Mouse (Mus musculus) stomach, embryonic 16.5 days (tissue): ENCODE results near the gene Tecr. TPM values are rescaled to one million over a fixed set of nuclear protein-coding genes. Genes with fewer than 3 reads are reported as not detected.
"Not testable (repeated sequence)": the region's sequence is repeated elsewhere in the genome, so short reads cannot be mapped to it uniquely, and the experiment has no call there.

Experiments used
- ATAC-seq: fragments of 200-750 bp; cut with Nextera tagmentation; 2 replicates; pipeline ENCODE4 v1.8.0; 2017; ENCODE audit warnings: moderate number of reproducible peaks, moderate TSS enrichment; ENCODE audit not compliant: insufficient read depth, low FRiP score
- H3K27ac ChIP-seq: fragments of 300-500 bp; sonication (generic); 2 replicates; pipeline ENCODE4 v1.5.1; 2014; ENCODE audit warnings: low read length
- H3K27me3 ChIP-seq: fragments of 300-500 bp; sonication (generic); 2 replicates; pipeline ENCODE4 v1.6.1; 2014; ENCODE audit warnings: low read length, control low read depth, mixed read lengths; ENCODE audit not compliant: control insufficient read depth, insufficient read depth
- H3K36me3 ChIP-seq: fragments of 300-500 bp; sonication (generic); 2 replicates; pipeline ENCODE4 v1.6.1; 2014; ENCODE audit warnings: low read length; ENCODE audit not compliant: control insufficient read depth, insufficient read depth
- H3K4me1 ChIP-seq: fragments of 300-500 bp; sonication (generic); 2 replicates; pipeline ENCODE4 v1.6.1; 2014; ENCODE audit warnings: low read length, control low read depth, mixed read lengths; ENCODE audit not compliant: control insufficient read depth, insufficient read depth
- H3K4me2 ChIP-seq: fragments of 300-500 bp; sonication (generic); 2 replicates; pipeline ENCODE4 v1.6.1; 2014; ENCODE audit warnings: low read depth, low read length, mixed read lengths
- H3K4me3 ChIP-seq: fragments of 300-500 bp; sonication (generic); replicated peaks from 2 replicates; pipeline ENCODE4 v1.5.1; 2014; ENCODE audit warnings: mild to moderate bottlenecking, low read length
- H3K9ac ChIP-seq: fragments of 300-500 bp; sonication (generic); 2 replicates; pipeline ENCODE4 v1.6.1; 2014; ENCODE audit warnings: low read length
- H3K9me3 ChIP-seq: fragments of 300-500 bp; sonication (generic); replicated peaks from 2 replicates; pipeline ENCODE4 v1.6.1; 2016; ENCODE audit warnings: low read length, control low read depth; ENCODE audit not compliant: control insufficient read depth
- WGBS: fragments of 180-500 bp; shearing (Covaris S2); extraction: QIAGEN DNeasy Blood & Tissue Kit; methylation state at CpG from one replicate; pipeline ENCODE4 v1.1.7; 2014; 5-methylcytosine and 5-hydroxymethylcytosine counted together
- polyA plus RNA-seq: library from polyadenylated mRNA; unstranded; fragments of >200 nt; fragmentation: Nextera tagmentation; extraction: Ambion mirVana; gene quantifications from 2 replicates; pipeline ENCODE4 v1.2.1, GENCODE M21; 2015

Gene Tecr
- polyA plus RNA-seq, 1 experiment from 2014 or later: 503 TPM

DNA sequence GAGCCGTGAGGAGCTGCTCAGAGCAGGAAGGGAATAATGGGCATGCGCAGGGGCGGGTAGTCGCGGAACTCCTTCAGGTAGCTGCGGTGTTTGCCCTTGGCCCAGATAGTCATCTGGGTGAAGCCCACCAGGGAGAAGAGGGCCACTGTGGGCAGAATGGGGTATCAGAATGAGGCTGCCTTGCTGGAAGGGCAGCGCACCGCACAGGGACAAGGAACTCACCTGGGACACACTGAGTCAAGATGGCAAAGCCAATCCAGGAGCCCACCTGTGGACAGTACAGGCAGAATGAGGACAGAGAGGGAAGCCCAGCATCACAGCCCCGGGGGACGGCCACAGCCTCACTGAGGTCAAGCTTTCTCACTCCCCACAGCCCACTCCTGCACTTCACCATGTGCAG lies 36.0 kb downstream of the Tecr start:
- Histone ChIP-seq H3K27me3 (no peaks in the 10 kb centered on the region), H3K27ac (no peak overlapping the region), H3K4me3 (no peak overlapping the region), H3K9me3 (no peaks in the 10 kb centered on the region), H3K36me3 (peaks cover 8% of the 10 kb centered on the region; the same call in 1 of the 2 replicates), H3K4me1 (peaks cover 14% of the 10 kb centered on the region), H3K4me2 (no peak overlapping the region), H3K9ac (no peak overlapping the region)
- ATAC-seq: no peak
- 91% methylated on average over 10 of the region's 10 CpGs for WGBS

DNA sequence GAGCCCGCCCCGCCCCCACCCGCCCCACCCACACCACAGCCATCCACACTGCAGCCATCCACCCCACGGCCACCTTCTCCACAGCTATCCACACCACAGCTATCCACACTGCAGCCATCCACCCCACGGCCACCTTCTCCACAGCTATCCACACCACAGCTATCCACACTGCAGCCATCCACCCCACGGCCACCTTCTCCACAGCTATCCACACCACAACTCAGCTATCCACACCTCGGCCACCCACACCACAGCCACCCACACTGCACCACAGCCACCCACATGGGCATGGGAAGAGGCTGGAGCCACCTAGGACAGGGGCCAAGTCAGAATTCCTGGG lies 36.8 kb downstream of the Tecr start:
- H3K36me3 ChIP-seq, H3K4me3 ChIP-seq, ATAC-seq, H3K27ac ChIP-seq, H3K4me1 ChIP-seq, H3K4me2 ChIP-seq, H3K27me3 ChIP-seq, H3K9ac ChIP-seq, H3K9me3 ChIP-seq: not testable (repeated sequence)
- WGBS: 90% methylated on average over 6 of the region's 7 CpGs

DNA sequence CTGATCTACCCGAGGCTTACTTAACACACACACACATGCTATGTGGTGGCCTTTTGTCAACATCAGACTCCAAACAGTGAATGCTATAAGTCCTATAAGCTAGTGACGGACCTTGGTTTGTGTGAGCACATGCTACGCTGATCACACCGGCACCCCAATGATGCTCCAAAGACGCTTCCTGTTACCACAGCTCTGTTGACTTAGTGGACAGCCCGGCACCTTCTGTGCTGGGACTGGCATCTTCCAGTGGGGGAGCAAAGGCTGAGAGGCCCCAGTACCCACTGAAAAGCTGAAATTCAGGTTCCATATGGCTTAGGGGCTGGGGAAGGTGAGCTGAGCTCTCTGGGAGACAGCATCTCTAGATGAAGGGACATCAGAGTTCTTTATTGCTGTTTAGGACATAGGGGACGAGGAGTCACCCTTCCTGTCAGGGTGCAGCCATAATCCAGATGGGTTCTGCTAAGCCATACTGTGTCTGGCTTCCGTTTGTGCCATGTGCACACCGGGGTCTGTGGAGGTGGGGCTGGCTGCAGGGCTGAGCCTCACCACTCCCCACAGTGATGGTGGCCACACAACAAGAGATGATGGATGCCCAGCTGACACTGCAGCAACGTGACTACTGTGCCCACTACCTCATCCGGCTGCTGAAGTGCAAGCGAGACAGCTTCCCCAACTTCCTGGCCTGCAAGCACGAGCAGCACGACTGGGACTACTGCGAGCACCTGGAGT lies 37.3 kb downstream of the Tecr start:
- Histone ChIP-seq H3K4me1 (peaks cover 6% of the 10 kb centered on the region), H3K9me3 (no peaks in the 10 kb centered on the region), H3K4me2 (no peak overlapping the region), H3K27ac (no peak overlapping the region), H3K36me3 (peaks cover 8% of the 10 kb centered on the region; the same call in 1 of the 2 replicates), H3K4me3 (no peak overlapping the region), H3K9ac (no peak overlapping the region), H3K27me3 (no peaks in the 10 kb centered on the region)
- 76% methylated on average over 15 of the region's 15 CpGs for WGBS
- ATAC-seq: no peak

DNA sequence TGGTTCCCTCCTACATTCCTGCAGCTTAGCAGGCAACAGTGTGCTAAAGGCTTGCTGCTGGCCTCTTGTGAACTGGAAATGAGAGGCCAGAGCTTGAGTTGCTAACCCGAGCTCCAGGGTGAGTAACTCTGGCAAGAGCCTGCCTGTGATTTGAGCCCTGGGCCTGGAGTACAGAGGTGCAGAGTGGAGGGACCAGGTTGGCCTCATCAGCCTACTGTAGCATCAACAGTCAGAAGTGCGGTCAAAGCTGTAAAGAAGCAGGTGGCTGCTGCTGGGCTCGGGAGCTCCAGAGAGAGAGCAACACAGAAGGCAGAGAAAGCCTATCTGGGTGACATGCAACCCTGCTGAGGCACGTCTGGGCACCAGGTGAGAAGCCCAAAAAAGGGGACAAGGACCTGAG lies 38.6 kb downstream of the Tecr start:
- WGBS: 72% methylated on average over 4 of the region's 4 CpGs
- Histone ChIP-seq H3K27ac (no peak overlapping the region), H3K27me3 (no peaks in the 10 kb centered on the region), H3K9me3 (no peaks in the 10 kb centered on the region), H3K9ac (no peak overlapping the region), H3K4me2 (no peak overlapping the region), H3K4me3 (no peak overlapping the region), H3K36me3 (peaks cover 8% of the 10 kb centered on the region; the same call in 1 of the 2 replicates), H3K4me1 (peaks cover 6% of the 10 kb centered on the region)
- no peak for ATAC-seq

DNA sequence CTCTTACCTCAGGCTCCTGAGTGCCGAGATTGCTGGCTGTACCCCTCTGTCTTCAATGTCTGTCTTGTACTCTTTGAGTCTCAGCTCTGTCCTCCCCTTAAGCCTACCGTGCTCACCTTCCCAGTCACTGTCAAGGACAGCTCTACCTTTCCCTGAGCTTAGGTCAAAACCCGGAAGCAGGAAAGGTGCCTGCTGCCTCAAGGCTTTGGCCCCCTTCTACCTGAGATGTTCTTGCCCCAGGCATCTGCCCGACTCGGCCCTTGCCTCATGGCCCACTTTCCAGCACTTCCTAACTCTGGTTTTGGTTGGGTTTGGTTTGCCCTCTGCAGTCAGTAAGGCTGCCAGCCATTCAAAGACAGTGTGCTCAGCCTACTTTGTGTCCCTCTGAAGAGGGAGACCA lies 39.0 kb downstream of the Tecr start:
- 76% methylated on average over 5 of the region's 5 CpGs for WGBS
- Histone ChIP-seq H3K9ac (no peak overlapping the region), H3K4me2 (no peak overlapping the region), H3K4me3 (no peak overlapping the region), H3K36me3 (peaks cover 8% of the 10 kb centered on the region; the same call in 1 of the 2 replicates), H3K27me3 (no peaks in the 10 kb centered on the region), H3K27ac (no peak overlapping the region), H3K9me3 (no peaks in the 10 kb centered on the region), H3K4me1 (peaks cover 6% of the 10 kb centered on the region)
- ATAC-seq: no peak

DNA sequence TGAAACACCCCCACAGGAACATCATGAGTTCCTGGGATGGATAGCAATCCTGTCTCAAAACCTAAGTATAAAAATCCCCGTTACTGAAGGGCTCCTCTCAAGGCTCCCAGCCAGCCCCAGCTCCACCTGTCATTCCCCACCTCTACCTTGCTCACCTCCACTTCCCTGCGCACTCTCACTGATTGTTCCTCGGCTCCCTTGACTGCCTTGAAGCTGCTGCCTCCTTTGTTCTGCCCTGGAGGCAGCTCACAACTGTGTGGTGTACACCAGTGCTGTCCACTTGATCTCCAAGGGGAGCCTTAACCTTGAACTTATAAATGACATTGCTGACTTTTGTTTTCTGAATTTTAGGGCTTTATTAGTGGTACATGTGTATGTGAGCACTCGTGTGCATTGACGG lies 39.6 kb downstream of the Tecr start:
- H3K9me3 ChIP-seq: no peaks in the 10 kb centered on the region
- no peaks in the 10 kb centered on the region for H3K27me3 ChIP-seq
- H3K36me3 ChIP-seq: peaks cover 8% of the 10 kb centered on the region; the same call in 1 of the 2 replicates
- no peak overlapping the region for H3K27ac ChIP-seq
- H3K4me1 ChIP-seq: peaks cover 6% of the 10 kb centered on the region
- 61% methylated on average over 5 of the region's 5 CpGs for WGBS
- H3K4me2 ChIP-seq: no peak overlapping the region
- ATAC-seq: no peak
- H3K4me3 ChIP-seq: no peak overlapping the region; the same call in 1 of the 2 replicates
- H3K9ac ChIP-seq: peak overlapping the region; percentile 16; the same call in 1 of the 2 replicates

DNA sequence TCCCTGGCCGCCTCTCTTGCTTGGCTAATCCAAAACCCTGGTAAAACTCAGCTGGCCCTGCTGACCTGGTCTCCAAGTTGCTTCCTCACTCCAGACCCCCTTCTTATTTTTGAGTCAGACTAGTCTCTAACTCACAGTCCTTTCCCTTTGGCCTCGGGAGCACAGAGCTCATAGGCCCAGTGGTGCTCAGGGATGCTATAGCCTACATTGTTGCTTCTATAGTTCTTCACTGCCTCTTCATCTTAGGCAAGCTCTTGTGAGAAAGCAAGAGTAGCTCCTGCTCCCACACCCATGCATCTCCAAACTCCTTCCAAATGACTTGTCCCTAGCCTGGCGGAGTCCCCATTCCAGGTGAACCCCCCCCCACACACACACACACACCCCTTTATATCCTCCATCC lies 40.1 kb downstream of the Tecr start:
- peak overlapping the region; percentile 68 for H3K4me2 ChIP-seq
- H3K4me1 ChIP-seq: peaks cover 6% of the 10 kb centered on the region
- H3K4me3 ChIP-seq: peak overlapping the region; percentile 88
- peak overlapping the region; percentile 86 for H3K9ac ChIP-seq
- no peak for ATAC-seq
- H3K27ac ChIP-seq: no peak overlapping the region
- no peaks in the 10 kb centered on the region for H3K9me3 ChIP-seq
- WGBS: 46% methylated on average over 3 of the region's 3 CpGs
- peaks cover 8% of the 10 kb centered on the region; the same call in 1 of the 2 replicates for H3K36me3 ChIP-seq
- no peaks in the 10 kb centered on the region for H3K27me3 ChIP-seq

DNA sequence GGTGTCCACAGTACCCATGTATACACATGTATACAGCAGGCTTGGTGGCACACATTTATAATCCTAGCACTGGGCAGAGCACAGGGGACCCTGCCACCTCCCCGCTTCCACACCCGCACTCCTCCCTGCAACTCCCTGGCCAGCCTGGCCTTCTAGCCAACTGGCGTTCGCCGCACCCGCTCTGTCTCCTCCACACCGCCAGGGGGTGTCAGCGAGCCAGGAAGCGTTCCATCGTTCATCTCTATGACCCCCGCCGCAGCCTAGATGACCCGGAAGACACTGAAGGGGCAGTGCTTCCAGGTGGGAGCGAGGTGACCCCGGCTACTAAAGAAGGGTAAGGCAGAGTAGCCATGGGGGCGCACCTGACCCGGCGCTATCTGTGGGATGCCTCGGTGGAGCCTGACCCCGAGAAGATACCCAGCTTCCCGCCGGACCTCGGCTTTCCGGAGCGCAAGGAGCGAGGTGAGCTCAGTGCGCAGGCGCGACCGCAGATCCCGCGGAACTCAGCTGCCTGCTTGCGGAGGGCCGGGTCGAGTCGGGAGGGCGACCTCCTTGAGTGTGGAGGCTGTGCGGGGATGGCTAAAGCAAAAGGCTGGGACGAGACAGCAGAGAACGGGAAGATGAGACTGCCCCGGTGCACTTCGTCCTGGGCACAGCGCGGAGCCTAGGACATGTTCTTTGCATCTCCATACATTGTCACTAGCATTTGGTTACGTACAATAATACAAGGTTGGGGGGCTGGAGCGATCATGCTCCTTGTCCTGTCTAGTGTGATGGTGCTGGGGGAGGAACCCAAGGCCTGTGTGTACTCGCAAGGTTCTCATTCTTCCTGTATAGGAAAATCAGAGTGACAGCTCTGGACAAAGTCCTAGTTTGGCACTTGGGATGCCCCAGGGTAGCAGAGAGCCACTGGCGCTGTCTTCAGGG lies 41.0 kb downstream of the Tecr start, which contains the start of gene Ndufb7:
Gene Ndufb7 (plus strand): TSS at position 203 of the 927 bp plus-strand sequence.
- peaks cover 3% of the 10 kb centered on the region; the same call in 1 of the 2 replicates for H3K36me3 ChIP-seq
- WGBS: under 1% methylated on average over 48 of the region's 48 CpGs
- no peaks in the 10 kb centered on the region for H3K27me3 ChIP-seq
- peaks cover 6% of the 10 kb centered on the region for H3K4me1 ChIP-seq
- no peaks in the 10 kb centered on the region for H3K9me3 ChIP-seq
- peak; percentile 85 for ATAC-seq
- peak within 1 kb of the TSS; percentile 88 for H3K4me3 ChIP-seq
- peak within 1 kb of the TSS; percentile 70 for H3K27ac ChIP-seq
- peak within 1 kb of the TSS; percentile 86 for H3K9ac ChIP-seq
- peak within 1 kb of the TSS; percentile 68 for H3K4me2 ChIP-seq
